Mouse (Mus musculus) gastrocnemius, adult 18-20 months (tissue): ENCODE results near the gene Atxn1. TPM values are rescaled to one million over a fixed set of nuclear protein-coding genes. Genes with fewer than 3 reads are reported as not detected.

Experiments used
- DNase-seq: peaks from one replicate; pipeline ENCODE4 v3.0.0; 2021; ENCODE audit warnings: low spot score
- total RNA-seq, 2 experiments: library from RNA; stranded (reverse); gene quantifications; 2 replicates each; pipeline ENCODE4 v1.2.3; 2021

The Atxn1 gene
- total RNA-seq, 2 experiments from 2014 or later, result 38.7 to 51.0 TPM

GRCm38 (mm10) chr13:45499906-45500305 lies 464.9 kb downstream of the Atxn1 start:
- DNase-seq, result no peak
